Mouse (Mus musculus) lung, postnatal 0 days (tissue): ENCODE measurements around the gene Ccdc88c. TPM values are rescaled to one million over a fixed set of nuclear protein-coding genes. Genes with fewer than 3 reads are reported as not detected.
"Not testable (repeated sequence)": the region's sequence is repeated elsewhere in the genome, so short reads cannot be mapped to it uniquely, and the experiment has no call there.

ENCODE experiments used
- ATAC-seq: fragments of 200-750 bp; cut with Nextera tagmentation; 2 replicates; pipeline ENCODE4 v1.8.0; 2017; ENCODE audit warnings: moderate library complexity
- DNase-seq: peaks from one replicate; pipeline ENCODE4 v3.0.0-alpha.2; 2016; ENCODE audit warnings: low spot score
- H3K27ac ChIP-seq: fragments of 300-500 bp; sonication (generic); 2 replicates; pipeline ENCODE4 v1.5.1; 2014; ENCODE audit warnings: antibody characterized with exemption, mild to moderate bottlenecking, low read length, mixed read lengths
- H3K27me3 ChIP-seq: fragments of 300-500 bp; sonication (generic); replicated peaks from 2 replicates; pipeline ENCODE4 v1.6.1; 2014; ENCODE audit warnings: low read length, mixed read lengths; ENCODE audit not compliant: insufficient read depth
- H3K36me3 ChIP-seq: fragments of 300-500 bp; sonication (generic); 2 replicates; pipeline ENCODE4 v1.6.1; 2014; ENCODE audit warnings: low read length, mixed read lengths; ENCODE audit not compliant: insufficient read depth
- H3K4me1 ChIP-seq: fragments of 300-500 bp; sonication (generic); 2 replicates; pipeline ENCODE4 v1.6.1; 2014; ENCODE audit warnings: antibody characterized with exemption, low read depth, low read length, mixed read lengths; ENCODE audit not compliant: insufficient read depth
- H3K4me2 ChIP-seq: fragments of 300-500 bp; sonication (generic); replicated peaks from 2 replicates; pipeline ENCODE4 v1.6.1; 2014; ENCODE audit warnings: low read depth, mild to moderate bottlenecking, low read length, moderate library complexity, mixed read lengths
- H3K4me3 ChIP-seq: fragments of 300-500 bp; sonication (generic); 2 replicates; pipeline ENCODE4 v1.5.1; 2014; ENCODE audit warnings: low read depth, low read length
- H3K9ac ChIP-seq: fragments of 300-500 bp; sonication (generic); replicated peaks from 2 replicates; pipeline ENCODE4 v1.6.1; 2014; ENCODE audit warnings: low read depth, mild to moderate bottlenecking
- H3K9me3 ChIP-seq: fragments of 300-500 bp; sonication (generic); 2 replicates; pipeline ENCODE4 v1.6.1; 2016; ENCODE audit warnings: low read length, mixed read lengths
- CTCF ChIP-seq: IDR thresholded peaks from 2 replicates; pipeline ENCODE4 v1.5.1; 2016; ENCODE audit warnings: antibody characterized with exemption, mild to moderate bottlenecking
- EP300 ChIP-seq: IDR thresholded peaks from 2 replicates; pipeline ENCODE4 v1.6.1; 2016; ENCODE audit warnings: antibody characterized with exemption, mild to moderate bottlenecking, control low read depth
- WGBS: fragments of 180-500 bp; shearing (Covaris S2); extraction: QIAGEN DNeasy Blood & Tissue Kit; methylation state at CpG from one replicate; pipeline ENCODE4 v1.1.7; 2014; 5-methylcytosine and 5-hydroxymethylcytosine counted together
- polyA plus RNA-seq: library from polyadenylated mRNA; unstranded; fragments of >200 nt; fragmentation: Nextera tagmentation; extraction: Ambion mirVana; gene quantifications from 2 replicates; pipeline ENCODE4 v1.2.1, GENCODE M21; 2015

Gene Ccdc88c
- polyA plus RNA-seq, 1 experiment from 2014 or later = 7.4 TPM

- Histone ChIP-seq H3K9ac (no peak overlapping the region), H3K4me2 (no peak overlapping the region), H3K27ac (no peak overlapping the region), H3K27me3 (no peaks in the 10 kb centered on the region), H3K4me1 (peaks cover 23% of the 10 kb centered on the region), H3K9me3 (no peaks in the 10 kb centered on the region), H3K4me3 (no peak overlapping the region), H3K36me3 (no peaks in the 10 kb centered on the region)
- DNase-seq (no peak), ATAC-seq (no peak)
- TF ChIP-seq CTCF = no peak
- no peak for TF ChIP-seq EP300
- WGBS = 63% methylated on average over 10 of the region's 10 CpGs
These were observed 14.2 kb downstream of the Ccdc88c start for GRCm38 (mm10) chr12:101014549-101015164.

- not testable (repeated sequence) for H3K4me3 ChIP-seq, DNase-seq, H3K27ac ChIP-seq, ATAC-seq, H3K9ac ChIP-seq, H3K36me3 ChIP-seq, H3K4me2 ChIP-seq, H3K9me3 ChIP-seq, H3K27me3 ChIP-seq
- H3K4me1 ChIP-seq = peaks cover 21% of the 10 kb centered on the region
- WGBS = 91% methylated on average over 9 of the region's 9 CpGs
These were observed 15.2 kb downstream of the Ccdc88c start for GRCm38 (mm10) chr12:101013668-101014067.

GRCm38 (mm10) chr12:101013078-101013665 is 15.7 kb downstream of the Ccdc88c start:
- Histone ChIP-seq H3K4me1 (peaks cover 16% of the 10 kb centered on the region), H3K27ac (no peak overlapping the region), H3K4me2 (no peak overlapping the region), H3K9ac (no peak overlapping the region), H3K27me3 (no peaks in the 10 kb centered on the region), H3K9me3 (no peaks in the 10 kb centered on the region), H3K4me3 (no peak overlapping the region), H3K36me3 (no peaks in the 10 kb centered on the region)
- DNase-seq (no peak), ATAC-seq (no peak)
- no peak for TF ChIP-seq EP300
- no peak for TF ChIP-seq CTCF
- WGBS = 61% methylated on average over 8 of the region's 8 CpGs

GRCm38 (mm10) chr12:101012197-101013077 is 16.4 kb downstream of the Ccdc88c start:
- Histone ChIP-seq H3K4me2 (no peak overlapping the region), H3K27me3 (no peaks in the 10 kb centered on the region), H3K9me3 (no peaks in the 10 kb centered on the region), H3K4me3 (no peak overlapping the region), H3K9ac (no peak overlapping the region), H3K36me3 (no peaks in the 10 kb centered on the region), H3K27ac (no peak overlapping the region), H3K4me1 (peaks cover 13% of the 10 kb centered on the region; the same call in 1 of the 2 replicates)
- 0 out of 2 replicates have a peak, but pooled peaks have one; percentile 10 for ATAC-seq
- 20% methylated on average over 17 of the region's 17 CpGs for WGBS
- no peak for DNase-seq
- no peak for TF ChIP-seq EP300
- no peak for TF ChIP-seq CTCF

- Histone ChIP-seq H3K4me2 (no peak overlapping the region), H3K4me3 (no peak overlapping the region), H3K4me1 (peaks cover 7% of the 10 kb centered on the region; the same call in 1 of the 2 replicates), H3K27me3 (no peaks in the 10 kb centered on the region), H3K9ac (no peak overlapping the region), H3K36me3 (no peaks in the 10 kb centered on the region), H3K27ac (no peak overlapping the region), H3K9me3 (no peaks in the 10 kb centered on the region)
- DNase-seq = no peak
- no peak for TF ChIP-seq EP300
- no peak for TF ChIP-seq CTCF
- ATAC-seq = no peak
- WGBS = 66% methylated on average over 7 of the region's 7 CpGs
These were observed 17.8 kb downstream of the Ccdc88c start for GRCm38 (mm10) chr12:101011017-101011416.
